Mouse (Mus musculus): ENCODE measurements at regions not wholly inside any gene's neighbourhood (a gene's known extent, or its start where the extent isn't known, plus 50 kb on each side); places are given as distances from the start of the nearest gene placed in this dataset.
A peak's percentile ranks its signal among the peaks of the same experiment; 100 is the strongest.

DNA sequence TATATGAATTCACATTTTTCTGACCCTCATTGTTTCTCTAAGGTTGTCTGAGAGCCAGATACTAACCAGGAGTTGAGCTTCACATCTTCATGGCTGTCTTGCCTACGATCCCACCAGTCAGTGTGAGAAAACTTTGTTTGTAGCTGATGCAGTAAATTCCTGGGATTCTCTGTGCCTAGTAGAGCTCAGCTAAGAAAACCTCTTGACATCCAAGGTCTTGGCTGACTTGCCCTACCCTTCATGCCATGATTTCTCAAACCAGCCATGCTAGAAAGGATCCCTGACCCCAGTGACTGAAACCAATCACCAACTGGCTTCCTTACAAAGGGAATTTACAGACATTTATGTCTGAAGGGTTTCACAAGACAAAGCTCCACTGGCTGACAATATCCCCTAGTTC, 364.5 kb downstream of the Zfp619 start:
- DNase-seq, result no peak

DNA sequence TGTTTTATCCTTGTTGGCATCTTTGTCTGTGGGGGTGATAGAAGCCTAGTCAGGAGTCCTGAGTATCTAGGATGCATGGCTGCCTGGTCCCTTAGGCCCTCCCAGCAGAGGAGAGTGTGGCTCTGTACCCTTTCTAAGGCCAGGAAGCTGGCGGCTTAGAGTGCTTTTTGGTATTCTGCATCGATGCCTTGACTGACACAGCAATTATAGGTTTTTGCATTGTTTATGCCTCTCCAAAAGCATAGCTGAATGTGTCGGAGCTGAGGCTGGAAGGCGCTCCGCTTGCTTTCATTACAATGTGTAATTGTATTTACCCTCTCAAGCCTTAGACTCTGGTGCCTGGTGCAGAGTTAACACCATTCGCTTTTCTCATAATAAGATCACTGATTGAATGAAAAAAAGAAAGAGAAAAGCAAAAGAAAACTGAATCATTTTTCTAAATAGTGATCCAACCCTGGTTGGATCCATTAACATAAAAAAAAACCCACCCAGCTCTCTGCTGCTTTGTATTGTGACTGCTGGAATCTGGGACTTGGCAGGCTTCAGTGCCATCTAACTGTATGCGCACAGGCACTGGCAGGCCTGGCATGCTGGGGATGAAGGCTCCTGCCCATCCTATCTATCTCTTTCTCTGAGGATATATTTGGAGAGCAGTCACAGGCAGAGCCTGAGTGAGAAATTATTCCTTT, 376.8 kb downstream of the Zfp619 start:
- DNase-seq, result peak; percentile 23

DNA sequence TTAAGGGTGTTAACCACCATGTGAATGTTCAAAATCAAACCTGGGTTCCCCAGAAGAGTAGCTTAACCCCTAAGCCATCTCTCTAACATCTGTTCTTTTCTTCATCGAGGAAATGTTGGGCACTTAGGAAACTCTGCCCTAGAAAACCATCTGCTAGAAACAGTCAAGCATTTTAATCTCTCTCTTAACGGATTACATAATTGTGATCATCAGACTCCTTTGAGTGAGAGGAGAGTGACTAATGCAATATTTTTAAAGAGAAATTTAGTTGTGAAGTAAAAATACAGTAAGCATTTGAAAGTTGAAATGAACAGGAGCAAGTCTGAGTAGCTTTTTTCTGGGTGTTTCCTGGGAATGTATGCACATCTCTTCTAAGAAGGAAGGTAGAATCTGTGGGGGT, 379.4 kb downstream of the Zfp619 start:
- peak; percentile 3 for DNase-seq

DNA sequence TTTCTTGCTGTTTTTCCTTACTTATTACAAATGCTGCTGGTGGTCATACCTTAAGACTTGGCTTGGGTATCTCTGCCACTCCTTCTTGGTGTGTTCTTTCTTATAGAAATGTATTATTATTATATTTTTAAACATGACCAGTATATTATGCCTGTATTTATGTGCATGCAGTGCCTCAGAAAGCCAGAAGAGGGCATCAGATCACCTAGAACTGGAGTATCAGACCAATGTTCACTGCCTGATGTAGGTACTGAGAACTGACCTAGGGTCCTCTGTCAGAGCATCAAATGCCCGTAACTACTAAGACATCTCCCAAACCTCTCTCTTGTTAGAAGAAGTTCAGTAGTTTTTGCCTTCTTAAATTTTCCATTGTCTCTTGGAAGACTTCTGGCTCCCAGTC, 380.7 kb downstream of the Zfp619 start:
- DNase-seq, result no peak

DNA sequence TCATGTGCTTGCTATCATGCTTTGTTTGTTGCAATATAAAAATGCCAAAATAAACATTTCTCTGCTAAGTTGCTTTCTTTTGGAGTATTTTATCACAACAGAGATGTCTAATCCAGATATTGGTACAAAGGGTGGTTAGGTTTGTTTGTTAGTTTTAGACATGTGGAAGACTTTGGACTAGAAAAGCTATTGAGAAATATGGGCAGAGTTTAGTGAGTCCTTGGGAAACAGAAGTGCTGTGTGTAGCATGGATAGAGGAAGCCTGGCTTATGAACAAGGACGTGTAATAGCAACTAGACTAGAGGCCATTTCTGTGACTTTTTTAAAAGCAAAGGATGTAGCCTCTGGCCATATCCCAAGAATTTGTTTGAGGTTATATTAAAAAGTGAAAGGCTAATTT, 416.4 kb downstream of the Zfp619 start:
- no peak for DNase-seq

DNA sequence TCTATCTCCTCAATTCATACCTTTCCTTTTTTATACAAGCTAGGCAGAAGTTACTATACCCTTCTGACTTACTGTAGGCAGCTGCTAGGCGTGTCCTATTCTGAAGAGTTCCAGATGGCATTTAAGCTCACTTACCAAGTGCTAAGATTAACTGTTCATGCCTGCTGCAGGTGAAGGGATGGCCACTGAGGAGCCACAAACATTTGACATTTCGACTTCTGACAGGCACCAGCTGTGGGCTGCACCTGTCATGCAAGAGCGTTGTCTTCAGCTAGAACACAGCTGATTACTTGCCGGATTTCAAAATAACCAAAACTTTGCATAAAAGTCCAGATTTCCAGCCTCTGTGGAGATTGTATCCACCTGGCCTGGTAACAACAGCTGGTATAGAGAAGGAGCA, 419.7 kb downstream of the Zfp619 start:
- no peak for DNase-seq

DNA sequence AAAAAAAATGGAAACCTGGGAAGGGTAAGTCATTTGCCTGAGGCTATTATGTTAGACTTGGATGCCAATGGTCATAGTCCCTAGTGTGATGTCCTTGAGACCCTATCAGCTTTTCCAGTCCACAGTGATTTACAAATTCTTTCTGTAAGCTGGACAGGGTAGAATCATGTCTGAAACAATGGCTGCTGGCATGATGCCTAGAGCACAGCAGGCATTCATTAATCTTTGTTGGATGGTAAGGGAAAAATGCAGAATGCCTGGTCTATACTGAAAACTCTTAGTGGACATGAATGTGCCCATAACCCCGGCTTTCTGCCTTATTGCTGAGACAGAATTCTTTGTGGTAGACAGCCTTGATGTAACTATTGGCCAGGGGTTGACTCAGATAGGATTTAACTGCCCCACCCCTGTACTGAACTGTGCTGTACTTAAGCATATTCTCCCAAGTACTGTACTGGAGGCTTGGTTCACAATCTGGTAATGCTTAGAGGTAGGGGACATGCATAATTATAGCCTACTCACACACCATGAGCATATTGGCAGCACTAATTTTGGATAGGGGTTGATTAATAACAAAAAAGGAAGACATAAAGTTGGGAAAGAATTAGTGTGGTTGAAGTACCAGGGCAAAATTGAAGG, 424.8 kb downstream of the Zfp619 start:
- no peak for DNase-seq

DNA sequence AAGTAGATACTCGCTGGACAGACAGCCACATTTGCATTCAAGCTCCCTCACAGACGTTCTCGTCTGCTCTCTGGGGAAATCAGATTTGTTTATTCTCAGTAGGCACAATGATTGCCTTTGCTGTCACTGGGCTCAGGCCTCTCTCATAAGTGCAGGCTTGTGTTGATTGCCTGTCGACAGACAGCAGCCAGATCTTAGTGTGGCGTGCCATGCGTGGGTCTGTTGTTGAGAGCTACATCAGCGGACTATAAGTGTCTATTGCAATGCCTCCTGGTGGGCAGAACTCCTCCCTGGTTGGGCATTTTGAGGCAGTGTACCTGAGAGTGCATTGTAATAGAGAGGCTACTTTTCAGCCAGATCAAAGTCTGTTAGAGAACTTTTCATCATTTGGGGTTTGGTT, 436.5 kb downstream of the Zfp619 start:
- DNase-seq, result peak; percentile 9

DNA sequence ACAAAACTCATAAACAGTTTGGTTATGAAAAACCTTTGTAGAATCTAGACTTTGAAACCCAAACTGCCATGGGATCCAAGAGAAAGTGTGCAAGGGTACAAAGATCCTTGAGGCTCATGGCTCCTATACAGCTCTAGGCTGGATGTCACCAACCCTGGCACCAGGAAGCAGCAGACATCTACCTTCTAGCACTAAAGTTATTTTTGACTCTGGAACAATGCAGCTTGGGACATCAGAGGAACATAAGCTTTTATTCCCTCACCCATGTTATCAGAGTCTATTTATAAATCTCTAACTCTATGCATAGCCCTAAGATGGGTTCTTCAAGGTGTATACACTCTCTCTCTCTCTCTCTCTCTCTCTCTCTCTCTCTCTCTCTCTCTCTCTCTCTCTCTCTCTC, 437.4 kb downstream of the Zfp619 start:
- DNase-seq, result no peak

DNA sequence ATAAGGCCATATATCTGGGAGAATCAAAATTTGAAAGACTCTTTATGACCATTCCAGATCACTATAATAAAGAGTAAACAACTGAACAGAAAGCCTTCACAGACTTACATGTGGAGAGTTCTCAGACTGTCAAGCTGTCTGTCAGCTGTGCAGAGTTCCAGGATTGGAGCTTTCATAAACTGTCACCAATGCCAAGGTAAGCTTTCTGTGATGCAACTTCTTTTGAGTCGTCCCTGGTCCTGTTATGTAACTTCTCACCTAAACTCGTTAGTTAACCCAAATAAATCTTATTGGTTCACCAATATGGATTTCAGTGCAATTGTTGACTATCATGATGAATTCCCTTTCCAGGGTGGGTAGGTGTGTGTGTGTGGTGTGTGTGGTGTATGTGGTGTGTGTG, 460.6 kb downstream of the Zfp619 start:
- DNase-seq, result no peak

DNA sequence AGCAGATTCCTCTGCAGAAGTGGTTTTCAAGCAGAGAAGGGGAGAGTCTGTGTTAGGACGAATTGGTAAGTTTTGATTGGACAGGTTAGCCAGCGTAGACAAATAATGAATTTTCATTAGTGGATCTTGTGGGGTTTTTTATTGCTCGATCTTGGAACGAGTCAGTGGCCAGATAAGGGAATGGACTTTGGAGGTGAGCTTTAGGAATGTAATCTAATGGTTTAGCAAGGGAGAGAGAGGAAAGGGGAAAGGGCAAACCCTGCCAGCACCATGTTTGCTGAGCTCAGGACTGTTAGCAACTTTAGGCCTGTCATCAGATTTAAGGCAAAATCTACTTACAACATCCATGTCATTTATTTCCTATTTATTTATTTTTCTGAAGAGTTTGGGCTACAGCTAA, 464.1 kb downstream of the Zfp619 start:
- DNase-seq, result no peak
